Mouse (Mus musculus): ENCODE results near the gene Nek11. TPM values are rescaled to one million over a fixed set of nuclear protein-coding genes. Genes with fewer than 3 reads are reported as not detected.

Nek11 gene
- polyA plus RNA-seq, 1 experiment from 2014 or later, result 3.3 TPM

DNA sequence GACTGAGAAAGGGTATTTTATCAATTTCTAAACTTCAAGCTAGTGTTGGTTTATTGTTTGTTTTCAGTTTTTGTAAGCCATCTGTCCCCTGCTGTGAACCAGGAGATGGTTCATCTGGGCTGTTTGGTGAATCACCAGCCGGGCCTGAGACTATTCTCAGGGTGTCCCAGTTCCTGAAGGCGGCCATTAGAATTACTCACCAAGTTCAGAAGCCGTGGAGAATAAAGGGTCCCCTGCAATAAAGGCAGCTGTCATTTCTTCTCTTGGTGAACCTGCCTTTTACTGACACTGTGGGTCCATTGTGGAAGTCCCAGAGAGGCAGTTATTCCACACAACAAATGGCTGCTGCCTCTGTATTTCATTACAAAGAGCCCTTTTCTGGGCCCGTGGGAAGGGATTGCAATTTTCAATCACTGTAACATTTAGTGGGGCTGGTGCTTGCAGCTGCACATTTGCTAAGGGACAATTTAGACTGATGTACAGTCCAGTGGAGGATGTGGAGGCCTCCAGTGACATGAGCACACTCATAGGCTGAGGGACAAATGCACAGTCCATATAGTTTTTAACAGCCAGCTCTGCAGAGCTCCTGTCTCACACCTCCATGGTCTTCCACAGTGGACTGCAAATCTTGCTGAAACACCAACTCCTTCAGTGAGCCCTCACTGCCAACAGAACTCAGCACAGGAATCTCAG is 142.8 kb downstream of the Nek11 start:
- WGBS, result 56% methylated on average over 4 of the region's 4 CpGs
- no peak overlapping the region for H3K27ac ChIP-seq

DNA sequence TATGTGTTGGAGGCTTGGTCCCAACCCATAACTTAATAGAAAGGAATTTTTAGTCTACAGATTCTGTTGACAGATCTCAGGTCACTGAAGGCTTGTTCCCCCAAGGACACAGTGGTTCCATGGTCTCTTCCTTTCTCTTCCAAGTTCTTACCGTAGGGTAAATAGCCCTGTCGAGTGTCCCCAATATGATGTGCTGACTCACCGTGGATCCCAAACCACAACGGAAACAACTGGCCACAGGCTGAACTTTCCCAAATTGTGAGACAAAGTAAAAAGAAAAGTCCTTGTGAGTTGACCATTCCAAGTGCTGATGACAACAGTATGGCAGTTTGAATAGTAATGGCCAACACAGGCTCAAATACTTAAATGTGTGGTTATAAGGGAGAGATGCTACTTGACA is 144.1 kb downstream of the Nek11 start:
- Histone ChIP-seq H3K4me3 (no peak overlapping the region), H3K36me3 (replicated peaks) (no peaks in the 10 kb centered on the region), H3K27ac (no peak overlapping the region), H3K9ac (no peak overlapping the region), H3K27me3 (replicated peaks) (no peaks in the 10 kb centered on the region), H3K4me1 (no peaks in the 10 kb centered on the region), H3K4me2 (no peak overlapping the region), H3K9me3 (no peaks in the 10 kb centered on the region)
- 97% methylated on average over 4 of the region's 4 CpGs for WGBS
- no peak for ATAC-seq (replicated peaks)

More for the DNA sequence above, 142.8 kb downstream of the Nek11 start:
- Histone ChIP-seq H3K4me1 (no peaks in the 10 kb centered on the region; the same call in 1 of the 2 replicates), H3K4me3 (no peak overlapping the region), H3K9me3 (no peaks in the 10 kb centered on the region), H3K27me3 (replicated peaks) (no peaks in the 10 kb centered on the region), H3K36me3 (replicated peaks) (no peaks in the 10 kb centered on the region), H3K9ac (no peak overlapping the region), H3K4me2 (no peak overlapping the region)
- ATAC-seq (replicated peaks), result no peak

DNA sequence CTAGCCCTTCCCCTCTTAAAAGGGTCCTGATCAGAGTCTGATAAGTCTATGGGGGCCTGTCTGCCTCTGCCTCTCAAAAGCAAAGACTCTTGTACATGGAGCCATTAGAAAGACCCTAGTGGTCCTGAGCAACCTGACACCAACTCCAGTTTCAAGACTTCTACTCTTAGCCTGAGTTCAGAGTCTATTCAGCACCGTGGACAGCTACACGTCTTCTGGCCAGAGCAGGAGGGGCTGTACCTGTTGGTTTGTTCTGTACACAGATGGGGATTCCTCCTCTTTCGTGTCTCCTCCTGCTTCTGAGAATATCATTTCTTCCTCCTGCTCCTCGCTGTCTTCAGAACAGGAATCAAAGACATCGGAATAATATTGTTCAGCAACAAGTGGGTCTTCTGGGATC is 151.3 kb downstream of the Nek11 start:
- ATAC-seq (replicated peaks), result no peak
- 0 out of 2 replicates have a peak, but pooled peaks cover 2% of the 10 kb centered on the region for H3K9me3 ChIP-seq
- H3K27me3 ChIP-seq (replicated peaks), result no peaks in the 10 kb centered on the region
- no peak overlapping the region for H3K9ac ChIP-seq
- no peak overlapping the region for H3K27ac ChIP-seq
- H3K4me1 ChIP-seq, result no peaks in the 10 kb centered on the region
- WGBS, result 33% methylated on average over 5 of the region's 5 CpGs
- H3K36me3 ChIP-seq (replicated peaks), result no peaks in the 10 kb centered on the region
- no peak overlapping the region for H3K4me2 ChIP-seq
- H3K4me3 ChIP-seq, result no peak overlapping the region

DNA sequence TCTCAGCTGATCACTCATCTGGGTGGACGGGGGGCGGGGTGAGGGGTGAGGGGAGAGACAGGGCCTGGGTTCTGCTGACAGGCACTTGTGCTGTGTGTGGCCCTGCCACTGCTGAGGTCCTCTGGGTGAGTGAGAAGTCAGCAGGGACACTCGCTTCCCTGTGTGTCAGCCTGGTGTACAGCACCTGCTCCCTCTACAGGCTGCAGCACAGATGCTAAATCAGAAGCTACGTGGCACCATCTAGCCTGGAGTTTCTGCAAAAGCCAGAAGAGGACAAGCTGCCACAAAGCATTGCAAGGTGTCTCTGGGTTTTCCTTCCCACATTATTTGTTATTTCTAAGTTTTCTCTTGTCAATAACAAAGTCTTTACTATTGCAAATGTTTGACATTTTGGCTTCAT is 180.9 kb downstream of the Nek11 start:
- Histone ChIP-seq H3K36me3 (replicated peaks) (no peaks in the 10 kb centered on the region), H3K9me3 (no peaks in the 10 kb centered on the region), H3K27me3 (replicated peaks) (no peaks in the 10 kb centered on the region), H3K27ac (no peak overlapping the region), H3K4me2 (no peak overlapping the region), H3K4me3 (no peak overlapping the region), H3K4me1 (no peaks in the 10 kb centered on the region), H3K9ac (no peak overlapping the region)
- WGBS, result 59% methylated on average over 4 of the region's 4 CpGs
- ATAC-seq (replicated peaks), result no peak

DNA sequence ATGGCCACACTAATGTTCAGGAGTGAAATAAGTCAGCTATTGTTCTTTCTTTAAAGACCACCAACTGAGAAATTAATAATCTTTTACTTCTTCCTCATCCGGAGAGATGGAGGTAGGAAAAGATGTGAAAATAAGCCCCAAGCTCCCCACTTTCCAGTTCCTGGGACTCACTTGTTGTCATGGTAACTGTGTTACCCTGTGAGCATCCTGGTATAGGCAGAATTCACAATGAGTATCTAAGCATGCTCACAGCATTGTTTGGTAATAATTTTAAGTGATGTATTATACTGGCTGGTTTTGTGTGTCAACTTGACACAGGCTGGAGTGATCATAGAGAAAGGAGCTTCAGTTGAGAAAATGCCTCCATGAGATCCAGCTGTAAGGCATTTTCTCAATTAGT is 195.0 kb downstream of the Nek11 start:
- Histone ChIP-seq H3K4me1 (0 out of 2 replicates have a peak, but pooled peaks cover 4% of the 10 kb centered on the region), H3K27me3 (replicated peaks) (no peaks in the 10 kb centered on the region), H3K9me3 (no peaks in the 10 kb centered on the region), H3K36me3 (replicated peaks) (no peaks in the 10 kb centered on the region), H3K4me3 (no peak overlapping the region), H3K27ac (0 out of 2 replicates have a peak overlapping the region, but pooled peaks have one; percentile 20), H3K9ac (no peak overlapping the region), H3K4me2 (no peak overlapping the region)
- ATAC-seq (replicated peaks), result peak; percentile 74
- 14% methylated on average over 1 of the region's 1 CpGs for WGBS

DNA sequence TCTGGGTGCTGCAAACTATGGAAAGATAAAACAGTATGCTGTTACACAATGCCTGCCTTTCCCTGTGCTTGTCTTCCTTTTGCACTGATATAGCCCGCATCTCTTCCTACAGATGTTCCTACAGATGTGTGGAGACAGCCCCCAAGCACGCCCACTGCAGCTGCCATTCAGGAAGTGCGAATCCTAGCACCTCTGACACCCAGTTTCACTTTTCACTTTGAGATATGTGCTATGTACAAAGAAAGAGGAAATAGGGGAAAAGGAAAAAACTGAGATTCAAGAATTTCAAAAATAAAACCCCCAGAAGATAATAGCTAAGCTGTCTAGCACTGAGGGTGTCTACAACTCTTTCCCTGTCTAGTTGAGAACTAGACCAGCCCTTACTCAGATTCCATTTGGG is 208.6 kb downstream of the Nek11 start:
- ATAC-seq (replicated peaks), result no peak
- Histone ChIP-seq H3K36me3 (replicated peaks) (no peaks in the 10 kb centered on the region), H3K4me1 (no peaks in the 10 kb centered on the region), H3K9me3 (no peaks in the 10 kb centered on the region), H3K9ac (no peak overlapping the region), H3K4me3 (no peak overlapping the region), H3K27me3 (replicated peaks) (no peaks in the 10 kb centered on the region), H3K4me2 (no peak overlapping the region), H3K27ac (no peak overlapping the region)
- 86% methylated on average over 3 of the region's 3 CpGs for WGBS

DNA sequence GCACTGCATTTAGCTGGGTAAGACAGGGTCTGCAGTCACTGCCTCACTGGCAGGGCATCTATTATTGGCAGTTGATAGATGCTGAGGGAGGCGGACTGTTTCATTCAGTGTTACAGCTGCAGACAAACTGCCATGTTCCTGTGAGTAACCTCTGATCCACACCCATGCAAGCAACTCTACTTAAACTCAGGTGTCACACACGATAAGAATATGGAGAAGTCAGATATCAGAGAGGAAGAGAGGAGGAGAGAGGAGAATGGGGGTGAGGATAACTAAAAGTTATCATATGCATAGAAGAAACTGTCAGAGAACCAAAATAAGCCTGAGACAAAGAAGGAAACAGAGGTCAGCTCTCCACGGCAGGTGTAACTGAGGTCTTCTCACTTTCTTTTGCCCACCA is 212.9 kb downstream of the Nek11 start:
- no peaks in the 10 kb centered on the region for H3K9me3 ChIP-seq
- WGBS, result 94% methylated on average over 3 of the region's 3 CpGs

DNA sequence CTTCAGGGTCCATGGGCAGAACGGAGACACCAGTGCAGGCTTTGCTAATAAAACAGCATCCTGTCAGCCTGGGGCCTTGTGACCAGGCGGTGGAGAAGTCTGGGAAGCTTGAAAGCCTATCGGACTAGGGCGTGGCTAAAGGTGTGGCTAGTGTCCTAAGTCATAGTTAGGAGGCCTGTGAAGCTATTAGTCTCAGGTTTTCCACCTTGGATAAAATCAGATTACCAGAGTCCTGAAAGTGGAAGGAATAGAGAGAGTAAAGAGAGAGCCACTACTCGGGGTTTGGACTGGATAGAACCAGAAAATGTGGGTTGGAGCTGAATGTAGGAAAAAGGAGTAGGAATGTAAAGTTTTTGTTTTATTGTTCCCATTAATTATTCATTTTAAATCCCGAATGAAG is 250.3 kb downstream of the Nek11 start, which contains the start of gene 1700080E11Rik:
Gene 1700080E11Rik, minus strand, starts transcription at position 101 of the 400 bp plus-strand sequence.
- no peak within 1 kb of the TSS for H3K4me2 ChIP-seq
- H3K27ac ChIP-seq, result no peak within 1 kb of the TSS
- no peaks in the 10 kb centered on the region for H3K36me3 ChIP-seq (replicated peaks)
- no peaks in the 10 kb centered on the region for H3K4me1 ChIP-seq
- H3K9me3 ChIP-seq, result no peaks in the 10 kb centered on the region
- H3K27me3 ChIP-seq (replicated peaks), result no peaks in the 10 kb centered on the region
- H3K4me3 ChIP-seq, result no peak within 1 kb of the TSS
- H3K9ac ChIP-seq, result no peak within 1 kb of the TSS
- ATAC-seq (replicated peaks), result no peak
- WGBS, result 88% methylated on average over 6 of the region's 6 CpGs

More for the DNA sequence above, 212.9 kb downstream of the Nek11 start:
- Histone ChIP-seq H3K4me3 (no peak overlapping the region), H3K27me3 (replicated peaks) (no peaks in the 10 kb centered on the region), H3K9ac (no peak overlapping the region), H3K27ac (no peak overlapping the region), H3K36me3 (replicated peaks) (no peaks in the 10 kb centered on the region), H3K4me1 (no peaks in the 10 kb centered on the region; the same call in 1 of the 2 replicates), H3K4me2 (no peak overlapping the region)
- no peak for ATAC-seq (replicated peaks)

DNA sequence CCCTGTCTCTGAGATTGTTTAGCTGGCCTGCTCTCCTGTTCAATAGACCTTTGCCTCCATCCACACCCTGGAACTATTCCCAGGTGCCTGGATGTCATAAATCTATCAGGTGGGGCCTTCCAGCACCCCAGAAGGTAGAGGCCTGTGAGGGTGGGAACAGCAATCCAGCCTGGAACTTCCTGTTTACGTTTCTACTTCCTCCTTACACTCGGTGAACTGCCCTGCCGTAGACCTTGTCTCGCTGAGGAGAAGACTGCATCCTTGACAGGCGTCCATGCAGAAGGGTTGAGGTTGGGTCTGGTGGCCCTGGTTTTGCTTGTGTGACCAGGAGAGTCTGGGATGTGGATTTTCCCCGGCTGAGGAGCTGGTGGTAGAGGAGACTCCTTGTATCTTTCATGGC is 256.1 kb downstream of the Nek11 start:
- Histone ChIP-seq H3K4me1 (no peaks in the 10 kb centered on the region), H3K9me3 (no peaks in the 10 kb centered on the region), H3K27me3 (replicated peaks) (no peaks in the 10 kb centered on the region), H3K4me3 (no peak overlapping the region), H3K4me2 (no peak overlapping the region), H3K27ac (no peak overlapping the region), H3K9ac (no peak overlapping the region), H3K36me3 (replicated peaks) (no peaks in the 10 kb centered on the region)
- WGBS, result 77% methylated on average over 6 of the region's 6 CpGs
- no peak for ATAC-seq (replicated peaks)

DNA sequence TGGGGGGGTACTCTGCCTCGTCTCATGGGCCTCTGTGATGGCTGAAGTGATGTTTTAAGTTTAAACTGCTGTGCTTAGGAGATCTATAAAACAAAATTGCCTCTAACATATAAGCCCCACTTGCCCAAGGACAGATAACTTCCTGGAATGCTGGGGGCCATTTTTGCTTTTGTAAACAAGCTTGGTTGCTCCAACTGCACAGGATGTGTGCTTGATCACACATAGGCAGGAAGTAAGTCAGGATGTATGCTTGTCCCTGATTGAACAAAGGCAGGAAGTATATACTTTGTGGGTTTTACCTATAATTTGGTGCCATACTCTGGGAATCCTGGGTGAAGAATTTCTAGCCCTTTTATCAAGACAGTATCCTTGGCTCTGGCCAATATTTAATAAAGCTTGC is 258.9 kb downstream of the Nek11 start:
- H3K27ac ChIP-seq, result no peak overlapping the region
- 22% methylated on average over 1 of the region's 1 CpGs for whole genome bisulfite sequencing
- no peaks in the 10 kb centered on the region for H3K36me3 ChIP-seq (replicated peaks)
- no peak overlapping the region for H3K9ac ChIP-seq
- no peaks in the 10 kb centered on the region for H3K27me3 ChIP-seq (replicated peaks)
- no peak overlapping the region for H3K4me2 ChIP-seq
- H3K4me3 ChIP-seq, result no peak overlapping the region
- peaks cover 6% of the 10 kb centered on the region for H3K4me1 ChIP-seq
- ATAC-seq (replicated peaks), result no peak
- no peaks in the 10 kb centered on the region for H3K9me3 ChIP-seq

DNA sequence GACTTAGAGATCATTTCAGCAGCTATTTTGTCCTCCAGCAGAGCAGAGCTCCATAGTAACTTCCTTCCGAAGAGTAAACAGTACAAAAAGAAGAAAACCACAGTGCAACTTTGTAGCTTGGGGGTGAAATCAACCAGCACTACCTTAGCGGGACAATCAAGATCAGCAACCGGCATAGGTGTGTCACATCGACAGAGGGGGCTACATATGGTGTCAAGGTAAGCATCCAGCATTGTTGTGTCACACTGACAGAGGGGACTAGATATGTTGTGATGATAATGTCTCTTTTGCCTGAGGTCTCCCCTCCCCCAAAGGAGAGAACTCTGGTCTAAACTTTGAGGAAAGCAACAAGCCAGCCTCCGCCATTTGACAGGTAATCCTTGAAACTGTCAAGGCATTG is 260.8 kb downstream of the Nek11 start:
- no peaks in the 10 kb centered on the region for H3K9me3 ChIP-seq
- H3K27me3 ChIP-seq (replicated peaks), result no peaks in the 10 kb centered on the region
- peaks cover 21% of the 10 kb centered on the region for H3K4me1 ChIP-seq
- H3K4me3 ChIP-seq, result no peak overlapping the region
- 82% methylated on average over 5 of the region's 5 CpGs for WGBS
- H3K36me3 ChIP-seq (replicated peaks), result no peaks in the 10 kb centered on the region
- no peak overlapping the region for H3K4me2 ChIP-seq
- no peak for ATAC-seq (replicated peaks)
- no peak overlapping the region for H3K27ac ChIP-seq
- H3K9ac ChIP-seq, result no peak overlapping the region

DNA sequence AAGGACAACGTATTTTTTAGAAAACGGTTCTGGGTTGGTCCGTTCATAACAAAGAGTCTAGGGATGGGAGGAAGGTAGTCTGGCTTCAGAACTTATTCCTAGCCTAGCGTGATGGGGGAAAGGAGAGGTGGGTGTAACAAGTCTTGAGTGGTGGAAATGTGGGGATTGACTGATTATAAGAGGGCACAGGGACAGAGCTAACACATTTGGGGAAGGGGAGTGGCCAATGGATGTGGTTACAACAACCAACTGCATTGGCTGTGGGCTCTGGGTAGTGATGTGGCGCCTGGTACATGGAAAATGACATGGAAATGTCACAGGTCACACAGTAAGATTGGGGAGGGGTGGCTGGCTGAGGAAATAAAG is 263.3 kb downstream of the Nek11 start:
- H3K4me3 ChIP-seq, result peak overlapping the region; percentile 79
- peak overlapping the region; percentile 90 for H3K27ac ChIP-seq
- no peaks in the 10 kb centered on the region for H3K27me3 ChIP-seq (replicated peaks)
- peak; percentile 50 for ATAC-seq (replicated peaks)
- H3K36me3 ChIP-seq (replicated peaks), result no peaks in the 10 kb centered on the region
- H3K4me1 ChIP-seq, result peaks cover 21% of the 10 kb centered on the region
- peak overlapping the region; percentile 66 for H3K4me2 ChIP-seq
- no peaks in the 10 kb centered on the region for H3K9me3 ChIP-seq
- H3K9ac ChIP-seq, result peak overlapping the region; percentile 81
- WGBS, result 21% methylated on average over 5 of the region's 5 CpGs

Measured in midbrain, embryonic 15.5 days (tissue).